Mouse (Mus musculus) neutrophil, adult 5-6 weeks (primary cell): Measurements from ENCODE around the gene Slc3a1. TPM values are rescaled to one million over a fixed set of nuclear protein-coding genes. Genes with fewer than 3 reads are reported as not detected.

Experiments used
- ATAC-seq: fragments of 151-379, 151-347 bp; 2 replicates; pipeline ENCODE4 v1.8.0; 2017; ENCODE audit warnings: mild to moderate bottlenecking, moderate TSS enrichment; ENCODE audit not compliant: insufficient number of reproducible peaks, poor library complexity, low FRiP score, severe bottlenecking; ENCODE audit errors: extremely low read depth
- total RNA-seq: library from RNA; stranded (forward); fragments of 200-1000 nt; gene quantifications from 2 replicates; pipeline ENCODE4 v1.2.3, GENCODE M21; 2017

The Slc3a1 gene
- total RNA-seq, 1 experiment from 2014 or later, result 0.12 TPM

- ATAC-seq, result no peak
Measured at GRCm38 (mm10) chr17:85030651-85031050, 2.5 kb downstream of the Slc3a1 start.

GRCm38 (mm10) chr17:85033087-85033486 is 4.9 kb downstream of the Slc3a1 start:
- no peak for ATAC-seq

GRCm38 (mm10) chr17:85034068-85034467 is 5.9 kb downstream of the Slc3a1 start:
- no peak for ATAC-seq

GRCm38 (mm10) chr17:85037855-85038254 is 9.7 kb downstream of the Slc3a1 start:
- ATAC-seq, result no peak

- ATAC-seq, result no peak
Measured at GRCm38 (mm10) chr17:85038311-85038710, 10.1 kb downstream of the Slc3a1 start.

- no peak for ATAC-seq
Measured at GRCm38 (mm10) chr17:85038761-85039160, 10.6 kb downstream of the Slc3a1 start.

- ATAC-seq, result no peak
Measured at GRCm38 (mm10) chr17:85040913-85041312, 12.7 kb downstream of the Slc3a1 start.

- no peak for ATAC-seq
Measured at GRCm38 (mm10) chr17:85042419-85042818, 14.2 kb downstream of the Slc3a1 start.

- ATAC-seq, result no peak
Measured at GRCm38 (mm10) chr17:85043404-85043816, 15.2 kb downstream of the Slc3a1 start.

- no peak for ATAC-seq
Measured at GRCm38 (mm10) chr17:85044466-85044865, 16.3 kb downstream of the Slc3a1 start.

GRCm38 (mm10) chr17:85045160-85045559 is 17.0 kb downstream of the Slc3a1 start:
- ATAC-seq, result no peak

- no peak for ATAC-seq
Measured at GRCm38 (mm10) chr17:85048379-85048778, 20.2 kb downstream of the Slc3a1 start.

GRCm38 (mm10) chr17:85058276-85058675 is 30.1 kb downstream of the Slc3a1 start:
- ATAC-seq, result no peak

- no peak for ATAC-seq
Measured at GRCm38 (mm10) chr17:85059136-85059535, 31.0 kb downstream of the Slc3a1 start.

- no peak for ATAC-seq
Measured at GRCm38 (mm10) chr17:85063560-85063959, 35.4 kb downstream of the Slc3a1 start.

GRCm38 (mm10) chr17:85067331-85067730 is 39.2 kb downstream of the Slc3a1 start:
- ATAC-seq, result no peak

GRCm38 (mm10) chr17:85070658-85071057 is 42.5 kb downstream of the Slc3a1 start:
- no peak for ATAC-seq

- no peak for ATAC-seq
Measured at GRCm38 (mm10) chr17:85071088-85071775, 43.1 kb downstream of the Slc3a1 start.

- ATAC-seq, result no peak
Measured at GRCm38 (mm10) chr17:85072383-85072782, 44.2 kb downstream of the Slc3a1 start.

GRCm38 (mm10) chr17:85073214-85073613 is 45.0 kb downstream of the Slc3a1 start:
- no peak for ATAC-seq

GRCm38 (mm10) chr17:85074083-85074482 is 45.9 kb downstream of the Slc3a1 start:
- no peak for ATAC-seq
